Mouse (Mus musculus): ENCODE results near the gene Tor1aip2. TPM values are rescaled to one million over a fixed set of nuclear protein-coding genes. Genes with fewer than 3 reads are reported as not detected.

Tor1aip2 gene
- polyA plus RNA-seq, 1 experiment = 57.7 TPM

DNA sequence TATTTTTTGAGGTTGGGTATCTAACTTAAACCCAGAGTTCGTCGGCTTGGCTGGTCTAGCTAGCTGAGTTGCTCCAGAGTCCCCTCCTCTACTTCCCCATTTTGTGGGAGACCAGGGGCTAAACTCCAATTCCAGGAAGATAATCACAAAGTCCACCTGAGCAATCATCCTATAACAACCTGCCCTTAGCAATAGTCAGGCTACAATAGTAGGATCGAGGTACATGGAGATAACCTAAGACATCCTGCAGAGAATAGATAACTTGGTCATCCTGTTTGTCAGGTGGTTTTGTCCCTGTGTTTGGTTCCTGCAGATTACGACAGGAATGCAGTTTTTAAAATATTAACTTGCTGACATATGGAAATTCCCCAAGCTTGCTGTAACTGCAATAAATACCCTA lies 56.6 kb downstream of the Tor1aip2 start:
- no peak for DNase-seq
- no peak overlapping the region for H3K27ac ChIP-seq (ENCODE audit: insufficient read depth, low read length)
- no peak for TF ChIP-seq CTCF (IDR thresholded peaks at IDR 0.05; ENCODE audit: borderline replicate concordance, insufficient read depth, low read depth, low read length)
- no peak for TF ChIP-seq POLR2A (IDR thresholded peaks at IDR 0.05; ENCODE audit: borderline replicate concordance, insufficient read depth, low read length)
- no peaks in the 10 kb centered on the region for H3K4me1 ChIP-seq (ENCODE audit: control insufficient read depth, insufficient read depth, low read length)
- no peaks in the 10 kb centered on the region; the same call in 1 of the 2 replicates for H3K27me3 ChIP-seq (ENCODE audit: control insufficient read depth, insufficient read depth, low read length)
- 86% methylated on average over 4 of the region's 4 CpGs for WGBS
- H3K4me3 ChIP-seq (replicated peaks; ENCODE audit: insufficient read depth, low read depth, low read length) = no peak overlapping the region

DNA sequence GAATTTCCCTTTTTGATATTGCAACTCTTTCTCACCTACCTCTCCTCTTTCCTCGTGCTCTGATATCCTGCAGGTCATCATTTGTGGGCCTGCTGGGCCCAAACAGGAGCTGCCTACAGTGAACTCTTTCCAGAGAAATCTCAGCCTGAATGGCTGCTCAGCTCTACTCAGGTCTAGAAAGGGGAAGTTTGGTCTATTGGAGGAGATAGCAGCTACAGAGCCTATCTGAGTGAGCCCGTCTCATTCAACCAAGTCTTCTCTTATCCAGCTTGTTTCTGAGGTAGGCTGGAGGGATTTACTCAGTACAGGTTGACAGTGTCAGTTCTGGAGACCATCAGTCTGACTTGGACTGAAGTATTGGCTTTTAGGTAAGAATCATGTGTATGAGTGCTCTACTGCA lies 68.6 kb downstream of the Tor1aip2 start:
- H3K27ac ChIP-seq (ENCODE audit: insufficient read depth, low read length) = no peak overlapping the region
- H3K4me3 ChIP-seq (replicated peaks; ENCODE audit: insufficient read depth, low read depth, low read length) = no peak overlapping the region
- no peak for DNase-seq
- H3K4me1 ChIP-seq (ENCODE audit: control insufficient read depth, insufficient read depth, low read length) = no peaks in the 10 kb centered on the region
- no peaks in the 10 kb centered on the region; the same call in 1 of the 2 replicates for H3K27me3 ChIP-seq (ENCODE audit: control insufficient read depth, insufficient read depth, low read length)
- 91% methylated on average over 2 of the region's 2 CpGs for WGBS
- no peak for TF ChIP-seq POLR2A (IDR thresholded peaks at IDR 0.05; ENCODE audit: borderline replicate concordance, insufficient read depth, low read length)
- no peak for TF ChIP-seq CTCF (IDR thresholded peaks at IDR 0.05; ENCODE audit: borderline replicate concordance, insufficient read depth, low read depth, low read length)

DNA sequence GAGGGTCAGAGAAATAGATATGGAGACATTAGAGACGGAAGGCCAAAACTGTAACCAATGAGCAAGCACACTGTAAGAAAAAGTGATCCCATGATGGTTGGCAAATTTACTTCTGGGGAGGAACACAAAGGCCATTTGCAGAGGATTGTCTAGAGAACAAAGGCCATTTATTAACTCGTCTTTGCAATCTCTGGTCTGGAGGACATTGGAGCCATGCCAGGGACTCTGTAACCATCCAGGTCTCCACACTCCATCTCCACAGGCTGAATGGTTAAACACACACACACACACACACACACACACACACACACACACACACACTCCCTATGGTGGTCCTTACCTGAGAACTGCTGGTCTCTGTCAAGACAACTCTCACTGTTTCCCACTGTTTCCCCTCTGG lies 70.2 kb downstream of the Tor1aip2 start:
- Histone ChIP-seq H3K4me1 (ENCODE audit: control insufficient read depth, insufficient read depth, low read length) (no peaks in the 10 kb centered on the region), H3K27me3 (ENCODE audit: control insufficient read depth, insufficient read depth, low read length) (no peaks in the 10 kb centered on the region; the same call in 1 of the 2 replicates), H3K27ac (ENCODE audit: insufficient read depth, low read length) (no peak overlapping the region), H3K4me3 (replicated peaks; ENCODE audit: insufficient read depth, low read depth, low read length) (no peak overlapping the region)
- WGBS = 49% methylated on average over 2 of the region's 2 CpGs
- TF ChIP-seq POLR2A (IDR thresholded peaks at IDR 0.05; ENCODE audit: borderline replicate concordance, insufficient read depth, low read length) (no peak), CTCF (IDR thresholded peaks at IDR 0.05; ENCODE audit: borderline replicate concordance, insufficient read depth, low read depth, low read length) (no peak)
- DNase-seq = no peak

DNA sequence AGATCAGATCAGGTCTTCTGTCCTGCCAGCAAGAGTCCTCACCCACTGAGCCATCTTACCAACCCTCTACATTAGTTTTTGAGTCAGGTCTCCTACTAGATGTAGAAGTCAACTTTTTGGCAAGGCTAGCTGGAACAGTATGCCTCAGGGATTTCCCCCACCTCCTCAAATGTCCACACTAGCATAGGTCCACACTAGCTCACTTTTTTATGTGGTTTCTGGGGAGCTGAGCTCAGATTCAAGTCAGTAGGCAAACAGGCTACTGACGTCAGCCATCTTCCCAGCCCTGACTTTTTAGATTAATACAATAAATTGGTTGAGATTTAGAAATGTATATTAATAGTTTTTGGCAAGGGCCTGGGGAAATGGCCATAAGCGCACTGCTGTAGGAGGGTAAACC lies 72.2 kb downstream of the Tor1aip2 start:
- Histone ChIP-seq H3K4me3 (replicated peaks; ENCODE audit: insufficient read depth, low read depth, low read length) (no peak overlapping the region), H3K27me3 (ENCODE audit: control insufficient read depth, insufficient read depth, low read length) (peaks cover 1% of the 10 kb centered on the region; the same call in 1 of the 2 replicates), H3K27ac (ENCODE audit: insufficient read depth, low read length) (no peak overlapping the region), H3K4me1 (ENCODE audit: control insufficient read depth, insufficient read depth, low read length) (no peaks in the 10 kb centered on the region)
- DNase-seq = no peak
- 81% methylated on average over 2 of the region's 2 CpGs for WGBS
- TF ChIP-seq POLR2A (IDR thresholded peaks at IDR 0.05; ENCODE audit: borderline replicate concordance, insufficient read depth, low read length) (no peak), CTCF (IDR thresholded peaks at IDR 0.05; ENCODE audit: borderline replicate concordance, insufficient read depth, low read depth, low read length) (no peak)

DNA sequence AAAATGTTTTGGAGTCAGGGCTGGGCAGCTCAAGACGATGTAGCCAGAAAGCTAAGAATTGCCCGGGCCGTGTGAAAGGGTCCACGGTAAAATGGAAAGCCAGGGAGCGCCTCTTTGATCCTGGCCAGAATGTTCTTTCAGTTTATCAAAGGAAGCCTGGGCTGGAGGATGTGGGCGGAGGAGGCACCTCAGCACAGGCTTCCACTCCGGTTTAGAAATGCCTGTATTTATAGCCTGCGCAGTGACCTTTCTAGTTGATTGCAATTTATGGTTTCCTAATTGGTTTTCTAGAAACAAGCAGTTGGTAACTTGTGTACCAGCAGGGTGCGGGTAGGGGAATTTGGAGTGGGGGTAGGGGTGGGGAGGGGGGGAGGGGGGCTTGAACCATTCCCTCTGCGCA lies 73.2 kb downstream of the Tor1aip2 start:
- no peak for DNase-seq
- WGBS = 63% methylated on average over 10 of the region's 10 CpGs
- Histone ChIP-seq H3K4me3 (replicated peaks; ENCODE audit: insufficient read depth, low read depth, low read length) (no peak overlapping the region), H3K27ac (ENCODE audit: insufficient read depth, low read length) (no peak overlapping the region), H3K4me1 (ENCODE audit: control insufficient read depth, insufficient read depth, low read length) (no peaks in the 10 kb centered on the region), H3K27me3 (ENCODE audit: control insufficient read depth, insufficient read depth, low read length) (peaks cover 1% of the 10 kb centered on the region; the same call in 1 of the 2 replicates)
- no peak for TF ChIP-seq CTCF (IDR thresholded peaks at IDR 0.05; ENCODE audit: borderline replicate concordance, insufficient read depth, low read depth, low read length)
- TF ChIP-seq POLR2A (IDR thresholded peaks at IDR 0.05; ENCODE audit: borderline replicate concordance, insufficient read depth, low read length) = no peak

DNA sequence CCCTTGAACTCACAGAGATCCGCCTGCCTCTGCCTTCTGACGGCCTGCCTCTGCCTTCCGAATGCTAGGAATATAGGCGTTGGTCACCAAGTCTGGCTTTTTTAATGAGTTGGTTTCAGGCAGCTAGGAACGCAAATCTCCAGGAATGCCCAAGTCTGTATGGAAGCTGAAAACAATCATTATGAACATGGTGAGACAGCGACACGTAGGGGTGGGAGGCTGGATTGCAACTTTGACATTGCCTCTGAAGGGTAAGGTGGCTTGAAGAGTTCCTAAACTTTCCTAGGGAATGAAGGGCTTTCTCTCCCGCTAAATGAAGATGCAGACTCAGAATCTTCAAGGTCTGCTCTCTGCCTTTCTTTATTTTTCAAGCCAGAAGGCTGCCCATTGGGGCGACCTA lies 75.9 kb downstream of the Tor1aip2 start:
- Histone ChIP-seq H3K27ac (ENCODE audit: insufficient read depth, low read length) (no peak overlapping the region), H3K4me3 (replicated peaks; ENCODE audit: insufficient read depth, low read depth, low read length) (no peak overlapping the region), H3K27me3 (ENCODE audit: control insufficient read depth, insufficient read depth, low read length) (peaks cover 1% of the 10 kb centered on the region; the same call in 1 of the 2 replicates), H3K4me1 (ENCODE audit: control insufficient read depth, insufficient read depth, low read length) (no peaks in the 10 kb centered on the region)
- 0 out of 2 replicates have a peak, but pooled peaks have one; percentile 4 for TF ChIP-seq CTCF (IDR thresholded peaks at IDR 0.05; ENCODE audit: borderline replicate concordance, insufficient read depth, low read depth, low read length)
- no peak for TF ChIP-seq POLR2A (IDR thresholded peaks at IDR 0.05; ENCODE audit: borderline replicate concordance, insufficient read depth, low read length)
- WGBS = 77% methylated on average over 9 of the region's 9 CpGs
- no peak for DNase-seq

DNA sequence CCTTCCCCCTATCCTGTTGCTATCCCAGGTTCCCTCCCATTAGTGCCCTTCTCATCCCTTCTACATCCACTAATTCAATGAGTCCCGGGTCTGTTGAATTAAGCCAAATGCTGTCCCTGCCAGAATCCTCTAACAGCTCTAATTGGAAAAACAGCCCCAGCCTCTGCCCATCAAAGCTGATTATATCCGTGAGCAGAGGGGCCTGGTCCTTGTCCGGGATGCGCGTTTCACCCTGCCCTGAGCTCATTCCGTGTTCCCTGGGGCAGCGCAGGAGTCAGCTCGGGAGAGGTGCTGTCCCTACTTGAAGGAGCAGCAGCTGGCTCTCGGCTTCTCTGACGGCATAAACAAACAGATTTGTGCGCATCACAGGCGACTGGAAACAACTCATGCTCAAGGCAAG lies 76.5 kb downstream of the Tor1aip2 start:
- 35% methylated on average over 12 of the region's 12 CpGs for WGBS
- Histone ChIP-seq H3K27ac (ENCODE audit: insufficient read depth, low read length) (no peak overlapping the region), H3K27me3 (ENCODE audit: control insufficient read depth, insufficient read depth, low read length) (peaks cover 1% of the 10 kb centered on the region; the same call in 1 of the 2 replicates), H3K4me3 (replicated peaks; ENCODE audit: insufficient read depth, low read depth, low read length) (no peak overlapping the region), H3K4me1 (ENCODE audit: control insufficient read depth, insufficient read depth, low read length) (no peaks in the 10 kb centered on the region)
- no peak for DNase-seq
- no peak for TF ChIP-seq CTCF (IDR thresholded peaks at IDR 0.05; ENCODE audit: borderline replicate concordance, insufficient read depth, low read depth, low read length)
- no peak for TF ChIP-seq POLR2A (IDR thresholded peaks at IDR 0.05; ENCODE audit: borderline replicate concordance, insufficient read depth, low read length)

DNA sequence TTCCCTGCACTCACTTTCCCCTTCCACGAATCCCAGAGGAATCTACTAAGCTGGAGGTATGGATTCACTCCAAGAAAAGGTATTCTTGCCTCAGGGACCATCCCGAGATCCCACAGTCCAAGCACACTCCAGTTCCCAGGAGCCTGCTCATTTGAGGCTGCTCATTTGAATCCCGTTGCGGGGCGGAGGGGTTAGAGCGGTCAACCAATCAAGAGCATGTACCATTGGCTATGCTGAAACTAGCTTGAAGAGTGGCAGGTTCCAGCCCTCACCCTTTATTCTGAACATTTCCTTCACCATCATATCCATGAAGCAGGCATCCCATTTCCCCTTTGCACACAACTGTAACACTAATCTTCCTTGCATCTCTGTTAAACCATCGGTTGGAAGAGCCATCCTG lies 76.9 kb downstream of the Tor1aip2 start:
- Histone ChIP-seq H3K4me1 (ENCODE audit: control insufficient read depth, insufficient read depth, low read length) (no peaks in the 10 kb centered on the region), H3K4me3 (replicated peaks; ENCODE audit: insufficient read depth, low read depth, low read length) (no peak overlapping the region), H3K27ac (ENCODE audit: insufficient read depth, low read length) (no peak overlapping the region), H3K27me3 (ENCODE audit: control insufficient read depth, insufficient read depth, low read length) (peaks cover 1% of the 10 kb centered on the region; the same call in 1 of the 2 replicates)
- WGBS = 63% methylated on average over 7 of the region's 7 CpGs
- DNase-seq = no peak
- TF ChIP-seq POLR2A (IDR thresholded peaks at IDR 0.05; ENCODE audit: borderline replicate concordance, insufficient read depth, low read length) = no peak
- no peak for TF ChIP-seq CTCF (IDR thresholded peaks at IDR 0.05; ENCODE audit: borderline replicate concordance, insufficient read depth, low read depth, low read length)

All from cerebellum, adult 2 months (tissue).